Mouse (Mus musculus) limb, embryonic 15.5 days (tissue): Measurements from ENCODE around the gene Elavl1. TPM values are rescaled to one million over a fixed set of nuclear protein-coding genes. Genes with fewer than 3 reads are reported as not detected.
A peak's percentile ranks its signal among the peaks of the same experiment; 100 is the strongest.

Source experiments
- ATAC-seq: fragments of 200-750 bp; cut with Nextera tagmentation; 2 replicates; pipeline ENCODE4 v1.8.0; 2017; ENCODE audit warnings: low read depth, moderate TSS enrichment; ENCODE audit not compliant: insufficient number of reproducible peaks, low FRiP score, low TSS enrichment
- H3K27ac ChIP-seq: fragments of 300-500 bp; sonication (generic); 2 replicates; pipeline ENCODE4 v1.5.1; 2015; ENCODE audit warnings: moderate library complexity, mild to moderate bottlenecking, inconsistent platforms
- H3K27me3 ChIP-seq: fragments of 300-500 bp; sonication (generic); 2 replicates; pipeline ENCODE4 v1.6.1; 2015; ENCODE audit warnings: inconsistent platforms
- H3K36me3 ChIP-seq: fragments of 300-500 bp; sonication (generic); 2 replicates; pipeline ENCODE4 v1.6.1; 2015; ENCODE audit warnings: inconsistent platforms
- H3K4me1 ChIP-seq: fragments of 300-500 bp; sonication (generic); 2 replicates; pipeline ENCODE4 v1.6.1; 2015; ENCODE audit warnings: inconsistent platforms
- H3K4me2 ChIP-seq: fragments of 300-500 bp; sonication (generic); 2 replicates; pipeline ENCODE4 v1.6.1; 2015; ENCODE audit warnings: mild to moderate bottlenecking, inconsistent platforms
- H3K4me3 ChIP-seq: fragments of 300-500 bp; sonication (generic); 2 replicates; pipeline ENCODE4 v1.5.1; 2015; ENCODE audit warnings: mild to moderate bottlenecking, inconsistent platforms
- H3K9ac ChIP-seq: fragments of 300-500 bp; sonication (generic); 2 replicates; pipeline ENCODE4 v1.6.1; 2015; ENCODE audit warnings: inconsistent platforms
- H3K9me3 ChIP-seq: fragments of 300-500 bp; sonication (generic); 2 replicates; pipeline ENCODE4 v1.6.1; 2016; ENCODE audit warnings: inconsistent platforms
- WGBS: fragments of 180-500 bp; shearing (Covaris S2); methylation state at CpG from one replicate; pipeline ENCODE4 v1.1.7; 2015; 5-methylcytosine and 5-hydroxymethylcytosine counted together
- polyA plus RNA-seq: library from polyadenylated mRNA; unstranded; fragments of >200 nt; fragmentation: Nextera tagmentation; extraction: Ambion mirVana; gene quantifications from 2 replicates; pipeline ENCODE4 v1.2.1, GENCODE M21; 2015

Elavl1 gene
- polyA plus RNA-seq, 1 experiment from 2014 or later, result 209 TPM

- ATAC-seq, result no peak
- 91% methylated on average over 3 of the region's 3 CpGs for WGBS
- H3K4me1 ChIP-seq, result 0 out of 2 replicates have a peak, but pooled peaks cover 2% of the 10 kb centered on the region
- no peaks in the 10 kb centered on the region for H3K27me3 ChIP-seq
- H3K4me3 ChIP-seq, result no peak overlapping the region
- no peak overlapping the region for H3K27ac ChIP-seq
- no peaks in the 10 kb centered on the region for H3K9me3 ChIP-seq
- no peak overlapping the region for H3K9ac ChIP-seq
- H3K36me3 ChIP-seq, result no peaks in the 10 kb centered on the region
- no peak overlapping the region for H3K4me2 ChIP-seq
Observed at GRCm38 (mm10) chr8:4350618-4351017, 25.4 kb upstream of the Elavl1 start.

GRCm38 (mm10) chr8:4349335-4349734 lies 24.1 kb upstream of the Elavl1 start:
- no peak overlapping the region for H3K4me3 ChIP-seq
- H3K36me3 ChIP-seq, result no peaks in the 10 kb centered on the region
- H3K4me2 ChIP-seq, result no peak overlapping the region
- H3K27me3 ChIP-seq, result no peaks in the 10 kb centered on the region
- no peak for ATAC-seq
- H3K9ac ChIP-seq, result no peak overlapping the region
- no peaks in the 10 kb centered on the region for H3K9me3 ChIP-seq
- 57% methylated on average over 1 of the region's 1 CpGs for WGBS
- H3K4me1 ChIP-seq, result 0 out of 2 replicates have a peak, but pooled peaks cover 2% of the 10 kb centered on the region
- no peak overlapping the region for H3K27ac ChIP-seq

GRCm38 (mm10) chr8:4348275-4348674 lies 23.1 kb upstream of the Elavl1 start:
- WGBS, result 20% methylated on average over 12 of the region's 12 CpGs
- ATAC-seq, result no peak
- Histone ChIP-seq H3K4me3 (no peak overlapping the region), H3K36me3 (no peaks in the 10 kb centered on the region), H3K27ac (no peak overlapping the region), H3K9ac (no peak overlapping the region), H3K9me3 (no peaks in the 10 kb centered on the region), H3K4me1 (0 out of 2 replicates have a peak, but pooled peaks cover 2% of the 10 kb centered on the region), H3K4me2 (0 out of 2 replicates have a peak overlapping the region, but pooled peaks have one; percentile 23), H3K27me3 (no peaks in the 10 kb centered on the region)

GRCm38 (mm10) chr8:4347661-4348060 lies 22.4 kb upstream of the Elavl1 start:
- WGBS, result 52% methylated on average over 7 of the region's 7 CpGs
- H3K4me3 ChIP-seq, result no peak overlapping the region
- no peak overlapping the region for H3K9ac ChIP-seq
- H3K4me1 ChIP-seq, result 0 out of 2 replicates have a peak, but pooled peaks cover 2% of the 10 kb centered on the region
- no peak overlapping the region for H3K4me2 ChIP-seq
- no peaks in the 10 kb centered on the region for H3K9me3 ChIP-seq
- ATAC-seq, result no peak
- H3K27me3 ChIP-seq, result no peaks in the 10 kb centered on the region
- no peak overlapping the region for H3K27ac ChIP-seq
- no peaks in the 10 kb centered on the region for H3K36me3 ChIP-seq

GRCm38 (mm10) chr8:4340207-4340606 lies 15.0 kb upstream of the Elavl1 start:
- no peaks in the 10 kb centered on the region for H3K9me3 ChIP-seq
- ATAC-seq, result no peak
- WGBS, result 30% methylated on average over 3 of the region's 3 CpGs
- H3K36me3 ChIP-seq, result peaks cover 36% of the 10 kb centered on the region
- no peaks in the 10 kb centered on the region for H3K4me1 ChIP-seq
- no peak overlapping the region for H3K4me3 ChIP-seq
- no peak overlapping the region for H3K27ac ChIP-seq
- no peak overlapping the region for H3K9ac ChIP-seq
- H3K27me3 ChIP-seq, result no peaks in the 10 kb centered on the region
- no peak overlapping the region for H3K4me2 ChIP-seq

GRCm38 (mm10) chr8:4335678-4336077 lies 10.5 kb upstream of the Elavl1 start:
- Histone ChIP-seq H3K4me3 (no peak overlapping the region), H3K36me3 (peaks cover 76% of the 10 kb centered on the region), H3K4me2 (no peak overlapping the region), H3K9me3 (no peaks in the 10 kb centered on the region), H3K4me1 (no peaks in the 10 kb centered on the region), H3K27me3 (no peaks in the 10 kb centered on the region), H3K9ac (no peak overlapping the region), H3K27ac (no peak overlapping the region)
- ATAC-seq, result no peak
- 69% methylated on average over 2 of the region's 2 CpGs for WGBS

- peaks cover 84% of the 10 kb centered on the region for H3K36me3 ChIP-seq
- H3K4me1 ChIP-seq, result no peaks in the 10 kb centered on the region
- no peak overlapping the region for H3K27ac ChIP-seq
- no peak overlapping the region for H3K4me3 ChIP-seq
- ATAC-seq, result no peak
- H3K9ac ChIP-seq, result no peak overlapping the region
- WGBS, result 91% methylated on average over 1 of the region's 1 CpGs
- no peak overlapping the region for H3K4me2 ChIP-seq
- H3K27me3 ChIP-seq, result no peaks in the 10 kb centered on the region
- H3K9me3 ChIP-seq, result no peaks in the 10 kb centered on the region
Observed at GRCm38 (mm10) chr8:4333966-4334365, 8.8 kb upstream of the Elavl1 start.

- Histone ChIP-seq H3K9ac (no peak overlapping the region), H3K4me3 (no peak overlapping the region), H3K4me2 (no peak overlapping the region), H3K9me3 (no peaks in the 10 kb centered on the region), H3K36me3 (peaks cover 66% of the 10 kb centered on the region), H3K27ac (no peak overlapping the region), H3K27me3 (no peaks in the 10 kb centered on the region), H3K4me1 (peaks cover 9% of the 10 kb centered on the region)
- ATAC-seq, result no peak
- WGBS, result 92% methylated on average over 5 of the region's 5 CpGs
Observed at GRCm38 (mm10) chr8:4329000-4329399, 3.8 kb upstream of the Elavl1 start.

GRCm38 (mm10) chr8:4325751-4326036 lies 481 bp upstream of the Elavl1 start:
- peak overlapping the region; percentile 61 for H3K9ac ChIP-seq
- no peaks in the 10 kb centered on the region for H3K27me3 ChIP-seq
- WGBS, result 38% methylated on average over 7 of the region's 7 CpGs
- ATAC-seq, result no peak
- H3K27ac ChIP-seq, result 0 out of 2 replicates have a peak overlapping the region, but pooled peaks have one; percentile 91
- H3K4me3 ChIP-seq, result peak overlapping the region; percentile 94
- no peaks in the 10 kb centered on the region for H3K9me3 ChIP-seq
- peak overlapping the region; percentile 72 for H3K4me2 ChIP-seq
- H3K36me3 ChIP-seq, result peaks cover 50% of the 10 kb centered on the region
- peaks cover 28% of the 10 kb centered on the region for H3K4me1 ChIP-seq

- Histone ChIP-seq H3K27ac (peak overlapping the region; percentile 91), H3K4me2 (peak overlapping the region; percentile 65), H3K4me3 (peak overlapping the region; percentile 94), H3K9ac (peak overlapping the region; percentile 98), H3K27me3 (no peaks in the 10 kb centered on the region), H3K9me3 (no peaks in the 10 kb centered on the region), H3K4me1 (peaks cover 37% of the 10 kb centered on the region), H3K36me3 (peaks cover 48% of the 10 kb centered on the region)
- under 1% methylated on average over 42 of the region's 42 CpGs for WGBS
- peak; percentile 72 for ATAC-seq
Observed at GRCm38 (mm10) chr8:4324525-4324924, 688 bp downstream of the Elavl1 start.

- H3K4me2 ChIP-seq, result peak overlapping the region; percentile 65
- ATAC-seq, result no peak
- H3K36me3 ChIP-seq, result peaks cover 42% of the 10 kb centered on the region
- no peak overlapping the region for H3K27ac ChIP-seq
- H3K9me3 ChIP-seq, result no peaks in the 10 kb centered on the region
- H3K27me3 ChIP-seq, result no peaks in the 10 kb centered on the region
- peak overlapping the region; percentile 94 for H3K4me3 ChIP-seq
- 4% methylated on average over 6 of the region's 6 CpGs for WGBS
- peaks cover 37% of the 10 kb centered on the region for H3K4me1 ChIP-seq
- H3K9ac ChIP-seq, result peak overlapping the region; percentile 98
Observed at GRCm38 (mm10) chr8:4323917-4324316, 1.3 kb downstream of the Elavl1 start.

GRCm38 (mm10) chr8:4322470-4322869 lies 2.7 kb downstream of the Elavl1 start:
- H3K27me3 ChIP-seq, result no peaks in the 10 kb centered on the region
- ATAC-seq, result no peak
- peaks cover 28% of the 10 kb centered on the region for H3K36me3 ChIP-seq
- 34% methylated on average over 2 of the region's 2 CpGs for whole genome bisulfite sequencing
- H3K9me3 ChIP-seq, result no peaks in the 10 kb centered on the region
- H3K4me1 ChIP-seq, result peaks cover 37% of the 10 kb centered on the region
- H3K4me2 ChIP-seq, result no peak overlapping the region
- H3K4me3 ChIP-seq, result no peak overlapping the region
- H3K9ac ChIP-seq, result no peak overlapping the region
- H3K27ac ChIP-seq, result no peak overlapping the region

GRCm38 (mm10) chr8:4321031-4321430 lies 4.2 kb downstream of the Elavl1 start:
- WGBS, result 69% methylated on average over 2 of the region's 2 CpGs
- no peak for ATAC-seq
- Histone ChIP-seq H3K4me2 (no peak overlapping the region), H3K9me3 (no peaks in the 10 kb centered on the region), H3K9ac (no peak overlapping the region), H3K36me3 (peaks cover 24% of the 10 kb centered on the region), H3K27me3 (no peaks in the 10 kb centered on the region), H3K4me1 (peaks cover 34% of the 10 kb centered on the region), H3K4me3 (no peak overlapping the region), H3K27ac (no peak overlapping the region)
